Mouse (Mus musculus): ENCODE data around the gene Atp5g2.
"Not testable (repeated sequence)": the region's sequence is repeated elsewhere in the genome, so short reads cannot be mapped to it uniquely, and the experiment has no call there.

Gene Atp5g2

GRCm38 (mm10) chr15:102669571-102669970, 2.6 kb downstream of the Atp5g2 start:
- no peak for DNase-seq (ENCODE audit: extremely low spot score)

GRCm38 (mm10) chr15:102665494-102665893, 6.7 kb downstream of the Atp5g2 start:
- peak; percentile 45 for DNase-seq (ENCODE audit: extremely low spot score)

- DNase-seq (ENCODE audit: extremely low spot score): no peak
These were observed 8.3 kb downstream of the Atp5g2 start for GRCm38 (mm10) chr15:102663825-102664224.

- DNase-seq (ENCODE audit: extremely low spot score): not testable (repeated sequence)
These were observed 9.6 kb downstream of the Atp5g2 start for GRCm38 (mm10) chr15:102662601-102663000.

- DNase-seq (ENCODE audit: extremely low spot score): no peak
These were observed 14.2 kb downstream of the Atp5g2 start for GRCm38 (mm10) chr15:102657926-102658381.

- DNase-seq (ENCODE audit: extremely low spot score): peak; percentile 43
These were observed 15.5 kb downstream of the Atp5g2 start for GRCm38 (mm10) chr15:102656658-102657057.

GRCm38 (mm10) chr15:102651928-102652660, 20.1 kb downstream of the Atp5g2 start:
- DNase-seq (ENCODE audit: extremely low spot score): not testable (repeated sequence)

GRCm38 (mm10) chr15:102651107-102651506, 21.0 kb downstream of the Atp5g2 start:
- DNase-seq (ENCODE audit: extremely low spot score): no peak

- DNase-seq (ENCODE audit: extremely low spot score): no peak
These were observed 36.3 kb downstream of the Atp5g2 start for GRCm38 (mm10) chr15:102635817-102636216.

GRCm38 (mm10) chr15:102634684-102635083, 37.5 kb downstream of the Atp5g2 start:
- DNase-seq (ENCODE audit: extremely low spot score): no peak

- no peak for DNase-seq (ENCODE audit: extremely low spot score)
These were observed 46.5 kb downstream of the Atp5g2 start for GRCm38 (mm10) chr15:102625687-102626055.

GRCm38 (mm10) chr15:102624970-102625686, 47.0 kb downstream of the Atp5g2 start, which contains the start of the genes Gm28047 and Atf7:
TSS of gene Gm28047 (minus strand) at chr15:102625067.
TSS of gene Atf7 (minus strand) at chr15:102625464.
- DNase-seq (ENCODE audit: extremely low spot score): peak; percentile 99

- peak; percentile 2 for DNase-seq (ENCODE audit: extremely low spot score)
These were observed 47.7 kb downstream of the Atp5g2 start for GRCm38 (mm10) chr15:102624291-102624969.

GRCm38 (mm10) chr15:102623121-102623520, 49.0 kb downstream of the Atp5g2 start:
- DNase-seq (ENCODE audit: extremely low spot score): no peak

GRCm38 (mm10) chr15:102622536-102622935, 49.6 kb downstream of the Atp5g2 start:
- no peak for DNase-seq (ENCODE audit: extremely low spot score)

GRCm38 (mm10) chr15:102620765-102621164, 51.4 kb downstream of the Atp5g2 start:
- no peak for DNase-seq (ENCODE audit: extremely low spot score)

GRCm38 (mm10) chr15:102619486-102619885, 52.7 kb downstream of the Atp5g2 start:
- no peak for DNase-seq (ENCODE audit: extremely low spot score)

GRCm38 (mm10) chr15:102617654-102618053, 54.5 kb downstream of the Atp5g2 start:
- DNase-seq (ENCODE audit: extremely low spot score): no peak

- no peak for DNase-seq (ENCODE audit: extremely low spot score)
These were observed 56.0 kb downstream of the Atp5g2 start for GRCm38 (mm10) chr15:102616174-102616573.

GRCm38 (mm10) chr15:102614224-102614623, 57.9 kb downstream of the Atp5g2 start:
- DNase-seq (ENCODE audit: extremely low spot score): no peak

- DNase-seq (ENCODE audit: extremely low spot score): no peak
These were observed 59.2 kb downstream of the Atp5g2 start for GRCm38 (mm10) chr15:102612966-102613365.
